Mouse (Mus musculus): ENCODE measurements at regions not wholly inside any gene's neighbourhood (a gene's known extent, or its start where the extent isn't known, plus 50 kb on each side); places are given as distances from the start of the nearest gene placed in this dataset.

DNA sequence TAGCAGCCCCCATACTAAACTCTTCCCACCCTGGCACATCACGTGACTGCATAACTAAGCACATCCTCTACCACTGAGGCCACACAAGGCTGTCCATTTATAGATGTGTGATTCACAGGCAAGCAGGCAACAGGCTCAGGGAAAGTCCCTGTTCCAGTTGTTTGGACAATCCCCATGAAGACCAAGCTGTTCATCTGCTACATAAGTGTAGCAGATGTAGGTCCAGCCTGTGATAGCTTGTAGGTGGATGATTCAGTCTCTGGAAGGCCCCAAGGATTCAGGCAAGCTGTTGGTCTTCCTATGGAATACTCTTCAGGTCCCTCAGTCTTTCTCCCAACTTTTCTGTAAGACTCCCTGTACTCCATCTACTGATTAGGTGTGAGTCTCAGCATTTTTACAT is 1334.7 kb upstream of the Alcam start:
- intact Hi-C loops (cut with DNase I): no loop called here
- peak in 1 of 2 experiments; percentile 0 for DNase-seq (ENCODE audit: low spot score in 2 of 2)
